Mouse (Mus musculus) thymus, postnatal 25 days (tissue): ENCODE data around the gene Srpk3.
A peak's percentile ranks its signal among the peaks of the same experiment; 100 is the strongest.

ENCODE experiments used
- DNase-seq: peaks from one replicate; pipeline ENCODE4 v3.0.0; 2022

Gene Srpk3

DNA sequence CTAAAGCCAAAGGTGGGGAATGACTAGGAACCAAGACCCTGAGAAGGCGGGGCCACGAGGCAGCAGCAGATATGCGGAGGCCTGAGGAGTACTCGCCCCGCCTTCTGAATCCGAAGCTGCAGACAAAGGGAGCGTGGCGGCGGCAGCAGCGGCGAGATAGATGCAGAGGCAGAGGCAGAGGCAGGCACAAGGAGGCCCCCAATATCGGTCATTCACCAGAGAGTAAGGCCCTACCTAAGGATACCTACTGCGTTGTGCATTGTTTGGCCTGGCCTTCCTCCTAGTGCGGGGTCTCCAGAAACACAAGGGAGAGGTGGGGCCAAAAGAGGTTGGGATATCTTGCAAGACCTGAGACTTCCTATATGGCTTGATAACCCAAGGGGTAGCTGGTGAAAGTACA is 40.9 kb downstream of the Srpk3 start:
- peak; percentile 24 for DNase-seq

DNA sequence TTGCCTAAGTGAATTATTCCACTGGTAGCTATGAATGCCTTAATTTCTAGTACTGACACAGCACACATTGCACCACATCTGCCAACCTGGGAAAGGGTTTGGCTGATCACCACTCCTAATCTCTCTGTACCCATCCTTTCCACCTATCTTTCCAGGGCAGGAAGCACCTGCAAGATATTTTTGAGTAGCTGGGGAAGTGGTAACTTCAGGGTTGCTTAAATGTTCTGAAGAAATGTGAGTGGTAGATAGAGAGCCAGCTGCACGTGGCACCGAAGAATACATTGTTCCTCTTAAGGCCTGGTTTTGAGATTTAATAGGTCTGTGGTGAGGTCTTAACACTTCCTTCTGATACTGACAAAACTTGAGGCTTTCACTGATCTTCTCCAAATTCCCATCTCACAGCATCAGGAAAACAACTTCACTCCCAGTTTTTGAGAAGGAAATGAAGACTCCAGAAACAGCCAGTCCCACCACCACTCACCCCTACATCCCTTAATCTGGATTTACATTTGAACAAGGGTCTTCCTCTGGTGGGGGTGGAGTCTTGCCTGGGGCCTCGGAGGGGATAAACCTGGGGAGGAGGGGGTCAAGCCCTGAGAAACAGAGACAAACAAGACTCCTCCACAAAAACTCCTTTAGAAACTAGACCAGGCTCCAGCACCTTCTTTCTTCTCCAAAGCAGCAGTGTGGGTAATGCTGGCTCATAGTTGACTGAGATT is 42.5 kb downstream of the Srpk3 start:
- DNase-seq, result no peak

DNA sequence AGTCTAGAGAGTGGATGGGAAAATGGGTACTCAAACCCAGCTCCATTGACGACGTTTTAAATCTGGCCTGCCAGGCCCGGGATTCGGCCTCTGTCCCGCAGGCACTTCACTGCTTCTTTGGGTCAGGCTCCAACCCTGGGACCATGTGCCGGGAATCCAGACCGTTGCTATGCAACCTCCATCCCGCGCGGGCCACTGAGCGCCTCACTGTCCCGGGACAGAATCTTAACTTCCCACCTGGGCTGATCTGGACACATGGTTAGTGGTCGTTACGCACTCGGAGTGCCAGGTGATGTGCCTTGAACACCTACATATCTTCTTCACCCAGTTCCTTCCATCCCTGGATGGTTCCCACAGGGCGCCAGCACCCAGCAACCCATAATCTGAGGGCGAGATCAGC is 49.5 kb downstream of the Srpk3 start:
- no peak for DNase-seq

DNA sequence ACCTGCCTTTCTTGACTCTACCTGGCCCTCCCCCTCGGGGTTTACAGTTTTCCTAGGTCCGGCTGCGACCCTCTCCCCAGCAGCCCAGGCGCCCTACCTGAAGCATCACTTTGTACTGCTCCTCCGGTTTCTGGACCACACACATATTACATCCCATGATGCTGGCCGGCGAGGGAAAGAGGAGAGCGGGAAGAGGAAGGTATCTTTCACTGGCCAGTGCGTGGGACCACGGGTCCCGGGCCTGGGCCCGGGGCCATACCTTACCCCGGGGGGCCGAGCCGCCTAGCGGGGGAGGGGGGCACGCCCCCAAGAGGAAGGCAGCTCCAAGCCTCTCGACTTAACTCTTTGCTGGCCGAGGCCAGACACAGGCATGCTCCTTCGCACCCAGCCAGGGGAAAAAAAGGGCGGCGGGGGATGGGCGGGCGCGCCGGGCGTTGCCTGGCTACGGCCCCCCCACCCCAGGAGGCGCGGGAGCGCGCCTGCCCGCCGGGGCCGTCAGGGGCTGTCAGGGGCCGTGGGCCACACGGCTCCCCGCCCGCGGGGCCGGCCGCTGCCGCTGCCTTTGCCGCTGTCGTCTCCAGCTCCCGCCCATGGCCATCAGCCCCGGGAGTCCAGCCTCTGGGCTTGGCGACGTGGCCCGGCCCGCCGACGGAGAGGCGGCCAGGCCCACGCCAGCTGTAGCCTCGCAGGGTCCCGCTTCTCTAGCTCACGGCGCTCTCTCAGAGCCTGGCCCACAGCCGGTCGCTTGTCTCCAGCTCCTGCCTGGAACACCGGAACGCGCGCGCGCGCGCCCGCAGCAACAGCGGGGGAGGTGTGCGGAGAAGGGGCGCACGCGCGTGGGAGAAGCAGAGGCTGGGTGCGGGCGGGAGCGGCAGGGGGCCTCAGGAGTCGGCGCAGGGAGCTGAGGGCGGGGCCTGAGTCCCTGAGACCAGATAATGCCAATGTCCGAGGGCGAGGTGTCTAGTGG is 50.3 kb downstream of the Srpk3 start, which contains the start of gene Pdzd4:
Pdzd4 (minus strand) TSS at position 785 of the 967 bp plus-strand sequence.
- peak; percentile 61 for DNase-seq
